8 mouse cellular contexts compared by ENCODE assay signal in genomic region chr11:5485193-5486011, GRCm38 (mm10). TPM values are rescaled to one million over a fixed set of nuclear protein-coding genes. Genes with fewer than 3 reads are reported as not detected.
DNase-seq lines count a peak whose midpoint lies in the region; ATAC-seq and TF ChIP-seq lines count a peak whose summit lies in the region.

No protein-coding gene starts in this region.

- no peaks in the 10 kb centered on the region for H3K27me3 ChIP-seq in ES-Bruce4 (ENCODE audit: control insufficient read depth, insufficient read depth, low read length, poor library complexity, severe bottlenecking)
- no peaks in the 10 kb centered on the region for H3K27me3 ChIP-seq in forebrain, embryonic 12.5 days
- H3K27me3 ChIP-seq in heart, postnatal 0 days (ENCODE audit: control insufficient read depth, insufficient read depth, low read length): no peaks in the 10 kb centered on the region
- H3K27me3 ChIP-seq in liver, embryonic 14.5 days (ENCODE audit: control insufficient read depth, insufficient read depth, low read length): no peaks in the 10 kb centered on the region
- H3K27me3 ChIP-seq in stomach, embryonic 15.5 days (replicated peaks): no peaks in the 10 kb centered on the region

- H3K27ac ChIP-seq in ES-Bruce4 (ENCODE audit: insufficient read depth, low read length): peak overlapping the region; percentile 41; the same call in 1 of the 2 replicates
- H3K27ac ChIP-seq in forebrain, embryonic 12.5 days: no peak overlapping the region
- H3K27ac ChIP-seq in heart, postnatal 0 days (ENCODE audit: low read depth): peak overlapping the region; percentile 71
- H3K27ac ChIP-seq in liver, embryonic 14.5 days: peak overlapping the region; percentile 15; the same call in 1 of the 2 replicates
- H3K27ac ChIP-seq in stomach, embryonic 15.5 days: peak overlapping the region; percentile 54; the same call in 1 of the 2 replicates

- H3K9ac ChIP-seq in ES-Bruce4 (ENCODE audit: low read depth, poor library complexity, severe bottlenecking): peak overlapping the region; percentile 93
- H3K9ac ChIP-seq in forebrain, embryonic 12.5 days: peak overlapping the region; percentile 41
- peak overlapping the region; percentile 48; the same call in 1 of the 2 replicates for H3K9ac ChIP-seq in heart, postnatal 0 days (replicated peaks; ENCODE audit: low read depth, low read length)
- H3K9ac ChIP-seq in liver, embryonic 14.5 days (replicated peaks): peak overlapping the region; percentile 61
- H3K9ac ChIP-seq in stomach, embryonic 15.5 days: peak overlapping the region; percentile 4; the same call in 1 of the 2 replicates

- H3K9me3 ChIP-seq in ES-Bruce4 (replicated peaks; ENCODE audit: control insufficient read depth, insufficient read depth, low read length, poor library complexity, severe bottlenecking): no peaks in the 10 kb centered on the region
- no peaks in the 10 kb centered on the region for H3K9me3 ChIP-seq in forebrain, embryonic 12.5 days
- H3K9me3 ChIP-seq in heart, postnatal 0 days (replicated peaks; ENCODE audit: control insufficient read depth, low read length): no peaks in the 10 kb centered on the region
- no peaks in the 10 kb centered on the region for H3K9me3 ChIP-seq in liver, embryonic 14.5 days (ENCODE audit: control insufficient read depth, low read length)
- no peaks in the 10 kb centered on the region for H3K9me3 ChIP-seq in stomach, embryonic 15.5 days

- peaks cover 5% of the 10 kb centered on the region for H3K4me1 ChIP-seq in ES-Bruce4 (ENCODE audit: control insufficient read depth, insufficient read depth, low read length)
- 0 out of 2 replicates have a peak, but pooled peaks cover 2% of the 10 kb centered on the region for H3K4me1 ChIP-seq in forebrain, embryonic 12.5 days
- no peaks in the 10 kb centered on the region for H3K4me1 ChIP-seq in heart, postnatal 0 days (ENCODE audit: control insufficient read depth, insufficient read depth)
- peaks cover 0 to 2% of the 10 kb centered on the region in 2 experiments; a peak in 1 of 4 replicates for H3K4me1 ChIP-seq in liver, embryonic 14.5 days (replicated peaks; ENCODE audit: control insufficient read depth in 2 of 2, insufficient read depth in 2 of 2, low read length in 1 of 2)
- peaks cover 5% of the 10 kb centered on the region; the same call in 1 of the 2 replicates for H3K4me1 ChIP-seq in stomach, embryonic 15.5 days

- TF ChIP-seq CTCF in ES-Bruce4 (IDR thresholded peaks at IDR 0.05; ENCODE audit: low read depth, low read length): peak; percentile 76
- peak; percentile 93 for TF ChIP-seq CTCF in heart, postnatal 0 days (IDR thresholded peaks at IDR 0.05; ENCODE audit: low read depth)
- peak; percentile 93 for TF ChIP-seq CTCF in liver, embryonic 14.5 days (IDR thresholded peaks at IDR 0.05; ENCODE audit: low read depth)

- peak overlapping the region; percentile 53 for H3K4me2 ChIP-seq in forebrain, embryonic 12.5 days
- peak overlapping the region; percentile 69 for H3K4me2 ChIP-seq in heart, postnatal 0 days (ENCODE audit: low read depth, low read length)
- H3K4me2 ChIP-seq in liver, embryonic 14.5 days (ENCODE audit: low read depth): peak overlapping the region; percentile 83
- peak overlapping the region; percentile 60 for H3K4me2 ChIP-seq in stomach, embryonic 15.5 days

- ATAC-seq in forebrain, embryonic 12.5 days (ENCODE audit: low FRiP score): peak; percentile 84
- peak; percentile 85 for ATAC-seq in heart, postnatal 0 days (ENCODE audit: insufficient read depth, low read depth)
- ATAC-seq in liver, embryonic 14.5 days (ENCODE audit: insufficient read depth): peak; percentile 82
- peak; percentile 58; the same call in 1 of the 2 replicates for ATAC-seq in stomach, embryonic 15.5 days (ENCODE audit: insufficient read depth, low FRiP score, low read depth)

- 17% methylated on average over 15 of the region's 15 CpGs for WGBS in forebrain, embryonic 12.5 days
- WGBS in heart, postnatal 0 days: 11% methylated on average over 15 of the region's 15 CpGs
- 7% methylated on average over 15 of the region's 15 CpGs for WGBS in liver, embryonic 14.5 days (ENCODE audit: insufficient replicate concordance)
- 13% methylated on average over 15 of the region's 15 CpGs for WGBS in stomach, embryonic 15.5 days

- no peak for TF ChIP-seq EP300 in ES-Bruce4 (IDR thresholded peaks at IDR 0.05; ENCODE audit: insufficient read depth, low read depth, low read length)
- 0 out of 2 replicates have a peak, but pooled peaks have one; percentile 34 for TF ChIP-seq EP300 in heart, postnatal 0 days (IDR thresholded peaks at IDR 0.05; ENCODE audit: low read depth)
- TF ChIP-seq EP300 in liver, embryonic 14.5 days (IDR thresholded peaks at IDR 0.05; ENCODE audit: low read depth): no peak

- H3K36me3 ChIP-seq in ES-Bruce4 (ENCODE audit: control insufficient read depth, insufficient read depth, low read length, poor library complexity, severe bottlenecking): no peaks in the 10 kb centered on the region; the same call in 1 of the 2 replicates
- H3K36me3 ChIP-seq in forebrain, embryonic 12.5 days (replicated peaks): no peaks in the 10 kb centered on the region
- no peaks in the 10 kb centered on the region for H3K36me3 ChIP-seq in heart, postnatal 0 days (replicated peaks; ENCODE audit: control insufficient read depth, insufficient read depth, low read length)
- no peaks in the 10 kb centered on the region for H3K36me3 ChIP-seq in liver, embryonic 14.5 days (replicated peaks; ENCODE audit: control insufficient read depth, insufficient read depth, low read depth)
- no peaks in the 10 kb centered on the region for H3K36me3 ChIP-seq in stomach, embryonic 15.5 days

- peak; percentile 91 for DNase-seq in c-Kit-positive CD71-positive TER-119-positive erythroid progenitor cells, embryonic 14.5 days (ENCODE audit: low spot score)
- peak; percentile 89 for DNase-seq in heart, postnatal 0 days (ENCODE audit: low spot score)
- peak; percentile 91 to 93 for DNase-seq in kidney, postnatal 36 days
- peak; percentile 77 to 86 (median 79) for DNase-seq in liver, embryonic 14.5 days (ENCODE audit: low read depth in 3 of 3, low spot score in 3 of 3)
- peak; percentile 86 for DNase-seq in neural tube, embryonic 10.5 days (ENCODE audit: extremely low spot score, low spot score)

- peak overlapping the region; percentile 93 for H3K4me3 ChIP-seq in ES-Bruce4 (ENCODE audit: low read depth, low read length)
- peak overlapping the region; percentile 32 for H3K4me3 ChIP-seq in forebrain, embryonic 12.5 days (replicated peaks)
- peak overlapping the region; percentile 45 for H3K4me3 ChIP-seq in heart, postnatal 0 days (ENCODE audit: low read depth, low read length)
- H3K4me3 ChIP-seq in liver, embryonic 14.5 days (ENCODE audit: insufficient read depth in 1 of 2, low read depth in 2 of 2, low read length in 2 of 2): peak overlapping the region; percentile 62 to 84
- H3K4me3 ChIP-seq in stomach, embryonic 15.5 days (replicated peaks): peak overlapping the region; percentile 33

- no peak for TF ChIP-seq POLR2A in ES-Bruce4 (IDR thresholded peaks at IDR 0.05; ENCODE audit: insufficient read depth, low read length)

RNA-seq across cellular contexts. Expression of gene Xbp1, which starts 35.1 kb away (rescaled TPM):
- polyA plus RNA-seq in ES-Bruce4 (2011; ENCODE audit: insufficient read depth, insufficient read length, low read depth, missing spikeins): 44.0 and 46.7 TPM in 2 replicates
- 100 and 102 TPM in 2 replicates for polyA plus RNA-seq in forebrain, embryonic 12.5 days (2016; fragmentation: Nextera tagmentation; extraction: Ambion mirVana)
- total RNA-seq in heart, postnatal 0 days (2014; rRNA removed; ENCODE audit: low replicate concordance): 84.9 and 90.7 TPM in 2 replicates
- polyA plus RNA-seq in heart, postnatal 0 days (2015; fragmentation: Nextera tagmentation; extraction: Ambion mirVana): 70.7 and 96.1 TPM in 2 replicates
- polyA plus RNA-seq in liver, embryonic 14.5 days (2012; rRNA removed): 32.0 and 33.6 TPM in 2 replicates
- 87.4 and 92.5 TPM in 2 replicates for polyA plus RNA-seq in liver, embryonic 14.5 days (2014; fragmentation: Nextera tagmentation; extraction: Ambion mirVana)
- 289 and 305 TPM in 2 replicates for polyA plus RNA-seq in stomach, embryonic 15.5 days (2015; fragmentation: Nextera tagmentation; extraction: Ambion mirVana)

RNA-seq across cellular contexts. Expression of gene Znrf3, which starts 40.8 kb away (rescaled TPM):
- 13.5 and 15.8 TPM in 2 replicates for polyA plus RNA-seq in ES-Bruce4 (2011; ENCODE audit: insufficient read depth, insufficient read length, low read depth, missing spikeins)
- polyA plus RNA-seq in forebrain, embryonic 12.5 days (2016; fragmentation: Nextera tagmentation; extraction: Ambion mirVana): 9.0 and 10.3 TPM in 2 replicates
- 7.0 and 14.4 TPM in 2 replicates for total RNA-seq in heart, postnatal 0 days (2014; rRNA removed; ENCODE audit: low replicate concordance)
- 5.7 and 6.4 TPM in 2 replicates for polyA plus RNA-seq in heart, postnatal 0 days (2015; fragmentation: Nextera tagmentation; extraction: Ambion mirVana)
- polyA plus RNA-seq in liver, embryonic 14.5 days (2012; rRNA removed): 1.4 and 1.5 TPM in 2 replicates
- 2.3 and 2.4 TPM in 2 replicates for polyA plus RNA-seq in liver, embryonic 14.5 days (2014; fragmentation: Nextera tagmentation; extraction: Ambion mirVana)
- 12.9 and 13.4 TPM in 2 replicates for polyA plus RNA-seq in stomach, embryonic 15.5 days (2015; fragmentation: Nextera tagmentation; extraction: Ambion mirVana)

RNA-seq across cellular contexts. Expression of gene Ccdc117, which starts 56.6 kb away (rescaled TPM):
- polyA plus RNA-seq in ES-Bruce4 (2011; ENCODE audit: insufficient read depth, insufficient read length, low read depth, missing spikeins): 45.4 and 52.0 TPM in 2 replicates
- polyA plus RNA-seq in forebrain, embryonic 12.5 days (2016; fragmentation: Nextera tagmentation; extraction: Ambion mirVana): 27.1 and 28.0 TPM in 2 replicates
- total RNA-seq in heart, postnatal 0 days (2014; rRNA removed; ENCODE audit: low replicate concordance): 9.7 and 12.5 TPM in 2 replicates
- 7.3 and 8.2 TPM in 2 replicates for polyA plus RNA-seq in heart, postnatal 0 days (2015; fragmentation: Nextera tagmentation; extraction: Ambion mirVana)
- polyA plus RNA-seq in liver, embryonic 14.5 days (2012; rRNA removed): 3.9 and 6.3 TPM in 2 replicates
- polyA plus RNA-seq in liver, embryonic 14.5 days (2014; fragmentation: Nextera tagmentation; extraction: Ambion mirVana): 7.5 and 8.5 TPM in 2 replicates
- polyA plus RNA-seq in stomach, embryonic 15.5 days (2015; fragmentation: Nextera tagmentation; extraction: Ambion mirVana): 17.1 and 18.8 TPM in 2 replicates

Comparison
In these comparisons a context has a peak if more than half of its experiments do, and no peak if none do; other contexts are left out.
1. H3K4me3 ChIP-seq: peak in every context shown above with its lines; median percentile 93 in ES-Bruce4; 73 in liver, embryonic 14.5 days; 45 in heart, postnatal 0 days; 33 in stomach, embryonic 15.5 days; 32 in forebrain, embryonic 12.5 days.
2. H3K9ac ChIP-seq: peak in every context shown above with its lines; median percentile 93 in ES-Bruce4; 61 in liver, embryonic 14.5 days; 48 in heart, postnatal 0 days; 41 in forebrain, embryonic 12.5 days; 4 in stomach, embryonic 15.5 days.